Mouse (Mus musculus): Measurements from ENCODE around the gene Cd300e.

Gene Cd300e

GRCm38 (mm10) chr11:115062077-115062476 lies at the start of gene Cd300e:
Cd300e (minus strand) TSS chr11:115062177.
- DNase-seq, result no peak

GRCm38 (mm10) chr11:115110271-115110670 lies 48.3 kb upstream of the Cd300e start:
- no peak for DNase-seq

GRCm38 (mm10) chr11:115108176-115108575 lies 46.2 kb upstream of the Cd300e start:
- no peak for DNase-seq

GRCm38 (mm10) chr11:115107403-115107916 lies 45.5 kb upstream of the Cd300e start:
- no peak for DNase-seq

- no peak for DNase-seq
These were observed 44.7 kb upstream of the Cd300e start for GRCm38 (mm10) chr11:115106638-115107037.

- DNase-seq, result no peak
These were observed 43.0 kb upstream of the Cd300e start for GRCm38 (mm10) chr11:115104769-115105563.

GRCm38 (mm10) chr11:115103470-115104413 lies 41.8 kb upstream of the Cd300e start:
- no peak for DNase-seq

GRCm38 (mm10) chr11:115102116-115102515 lies 40.1 kb upstream of the Cd300e start:
- no peak for DNase-seq

GRCm38 (mm10) chr11:115101615-115102051 lies 39.7 kb upstream of the Cd300e start:
- DNase-seq, result no peak

- no peak for DNase-seq
These were observed 38.8 kb upstream of the Cd300e start for GRCm38 (mm10) chr11:115100741-115101140.

GRCm38 (mm10) chr11:115100032-115100621 lies 38.1 kb upstream of the Cd300e start:
- DNase-seq, result no peak

GRCm38 (mm10) chr11:115099241-115099840 lies 37.4 kb upstream of the Cd300e start:
- no peak for DNase-seq

GRCm38 (mm10) chr11:115098203-115098932 lies 36.4 kb upstream of the Cd300e start:
- DNase-seq, result no peak

- no peak for DNase-seq
These were observed 30.2 kb upstream of the Cd300e start for GRCm38 (mm10) chr11:115092140-115092539.

GRCm38 (mm10) chr11:115091362-115091901 lies 29.5 kb upstream of the Cd300e start, which contains the start of gene Rab37:
Rab37 (plus strand) TSS chr11:115091431.
- DNase-seq, result peak; percentile 58

- DNase-seq, result peak; percentile 47
These were observed 27.9 kb upstream of the Cd300e start for GRCm38 (mm10) chr11:115089853-115090252.

GRCm38 (mm10) chr11:115086213-115086612 lies 24.2 kb upstream of the Cd300e start:
- DNase-seq, result no peak

- no peak for DNase-seq
These were observed 23.1 kb upstream of the Cd300e start for GRCm38 (mm10) chr11:115085064-115085463.

GRCm38 (mm10) chr11:115084595-115084994 lies 22.6 kb upstream of the Cd300e start:
- DNase-seq, result no peak

GRCm38 (mm10) chr11:115083376-115084139 lies 21.6 kb upstream of the Cd300e start:
- DNase-seq, result peak; percentile 83

- DNase-seq, result no peak
These were observed 20.2 kb upstream of the Cd300e start for GRCm38 (mm10) chr11:115082196-115082595.

Data from thymus, postnatal 4 days (tissue).